In genomic region chr13:46883381-46883780, GRCm38 (mm10) we compare ENCODE assay signal across 9 mouse cellular contexts. TPM values are rescaled to one million over a fixed set of nuclear protein-coding genes. Genes with fewer than 3 reads are reported as not detected.
A peak's percentile ranks its signal among the peaks of the same experiment; 100 is the strongest.
DNase-seq lines count a peak whose midpoint lies in the region; ATAC-seq and TF ChIP-seq lines count a peak whose summit lies in the region.
"Had no signal": no experiment of that assay in that cellular context is flagged by ENCODE, and none has a peak within 500 bp of the region (broad histone marks: within the 10 kb centered on the region; RNA-seq: fewer than 3 reads in every experiment).

No protein-coding gene starts in this region.

- H3K27me3 ChIP-seq in heart, postnatal 0 days (ENCODE audit: control insufficient read depth, insufficient read depth, low read length) = no peaks in the 10 kb centered on the region
- H3K27me3 ChIP-seq in limb, embryonic 15.5 days = no peaks in the 10 kb centered on the region
- no peaks in the 10 kb centered on the region for H3K27me3 ChIP-seq in hindbrain, embryonic 12.5 days
- no peaks in the 10 kb centered on the region for H3K27me3 ChIP-seq in midbrain, embryonic 10.5 days (ENCODE audit: low read depth, poor library complexity, severe bottlenecking)
- H3K27me3 ChIP-seq in midbrain, embryonic 16.5 days (ENCODE audit: control insufficient read depth, insufficient read depth, low read depth, low read length) = no peaks in the 10 kb centered on the region

- WGBS in heart, postnatal 0 days = 4% methylated on average over 10 of the region's 10 CpGs
- WGBS in limb, embryonic 15.5 days = 28% methylated on average over 10 of the region's 10 CpGs
- 70% methylated on average over 10 of the region's 10 CpGs for WGBS in hindbrain, embryonic 12.5 days
- WGBS in midbrain, embryonic 10.5 days = 87% methylated on average over 10 of the region's 10 CpGs
- WGBS in midbrain, embryonic 16.5 days = 88% methylated on average over 10 of the region's 10 CpGs

- no peak for TF ChIP-seq EP300 in heart, postnatal 0 days (IDR thresholded peaks at IDR 0.05; ENCODE audit: low read depth)

- peak; percentile 68 for ATAC-seq in heart, postnatal 0 days (ENCODE audit: insufficient read depth, low read depth)
- ATAC-seq in limb, embryonic 15.5 days (ENCODE audit: insufficient number of reproducible peaks, low FRiP score, low TSS enrichment, low read depth) = no peak
- ATAC-seq in hindbrain, embryonic 12.5 days (ENCODE audit: low FRiP score) = no peak
- ATAC-seq in midbrain, embryonic 16.5 days = no peak

- no peak overlapping the region for H3K9ac ChIP-seq in heart, postnatal 0 days (replicated peaks; ENCODE audit: low read depth, low read length)
- no peak overlapping the region for H3K9ac ChIP-seq in limb, embryonic 15.5 days
- no peak overlapping the region for H3K9ac ChIP-seq in hindbrain, embryonic 12.5 days
- H3K9ac ChIP-seq in midbrain, embryonic 16.5 days (ENCODE audit: low read depth, low read length) = no peak overlapping the region
- H3K9ac ChIP-seq: liver, embryonic 14.5 days had no signal

- H3K4me2 ChIP-seq in heart, postnatal 0 days (ENCODE audit: low read depth, low read length) = peak overlapping the region; percentile 24; the same call in 1 of the 2 replicates
- no peak overlapping the region for H3K4me2 ChIP-seq in limb, embryonic 15.5 days
- H3K4me2 ChIP-seq in hindbrain, embryonic 12.5 days (replicated peaks) = no peak overlapping the region
- H3K4me2 ChIP-seq in midbrain, embryonic 16.5 days (ENCODE audit: low read length) = no peak overlapping the region

- peak; percentile 29 to 50 for DNase-seq in adrenal gland, adult 18-20 months (ENCODE audit: low spot score in 2 of 2)
- peak; percentile 56 for DNase-seq in cerebellum, adult 9-11 months
- DNase-seq in heart, postnatal 0 days (ENCODE audit: low spot score) = peak; percentile 86
- no peak for DNase-seq in right cerebral cortex, postnatal 14 days
- no peak for DNase-seq in midbrain, embryonic 10.5 days (ENCODE audit: low spot score)

- H3K9me3 ChIP-seq in heart, postnatal 0 days (replicated peaks; ENCODE audit: control insufficient read depth, low read length) = no peaks in the 10 kb centered on the region
- no peaks in the 10 kb centered on the region for H3K9me3 ChIP-seq in limb, embryonic 15.5 days
- H3K9me3 ChIP-seq in hindbrain, embryonic 12.5 days (replicated peaks) = no peaks in the 10 kb centered on the region
- H3K9me3 ChIP-seq in midbrain, embryonic 10.5 days (replicated peaks) = no peaks in the 10 kb centered on the region
- no peaks in the 10 kb centered on the region for H3K9me3 ChIP-seq in midbrain, embryonic 16.5 days (replicated peaks; ENCODE audit: control insufficient read depth, low read length, poor library complexity, severe bottlenecking)

- peaks cover 55% of the 10 kb centered on the region for H3K4me1 ChIP-seq in heart, postnatal 0 days (ENCODE audit: control insufficient read depth, insufficient read depth)
- H3K4me1 ChIP-seq in limb, embryonic 15.5 days = peaks cover 15% of the 10 kb centered on the region
- peaks cover 10% of the 10 kb centered on the region; the same call in 1 of the 2 replicates for H3K4me1 ChIP-seq in hindbrain, embryonic 12.5 days
- H3K4me1 ChIP-seq in midbrain, embryonic 10.5 days = peaks cover 5% of the 10 kb centered on the region; the same call in 1 of the 2 replicates
- peaks cover 6% of the 10 kb centered on the region; the same call in 1 of the 2 replicates for H3K4me1 ChIP-seq in midbrain, embryonic 16.5 days (ENCODE audit: control insufficient read depth, insufficient read depth, low read length)

- H3K27ac ChIP-seq in heart, postnatal 0 days (ENCODE audit: low read depth) = peak overlapping the region; percentile 84
- peak overlapping the region; percentile 50; the same call in 1 of the 2 replicates for H3K27ac ChIP-seq in limb, embryonic 15.5 days
- no peak overlapping the region for H3K27ac ChIP-seq in hindbrain, embryonic 12.5 days
- no peak overlapping the region for H3K27ac ChIP-seq in midbrain, embryonic 10.5 days (replicated peaks)
- no peak overlapping the region for H3K27ac ChIP-seq in midbrain, embryonic 16.5 days (ENCODE audit: low read length)
- H3K27ac ChIP-seq: liver, embryonic 14.5 days had no signal

- H3K4me3 ChIP-seq in heart, postnatal 0 days (ENCODE audit: low read depth, low read length) = no peak overlapping the region
- H3K4me3 ChIP-seq in limb, embryonic 15.5 days = no peak overlapping the region
- no peak overlapping the region for H3K4me3 ChIP-seq in hindbrain, embryonic 12.5 days
- no peak overlapping the region for H3K4me3 ChIP-seq in midbrain, embryonic 10.5 days
- no peak overlapping the region for H3K4me3 ChIP-seq in midbrain, embryonic 16.5 days (ENCODE audit: low read depth, low read length)

- H3K36me3 ChIP-seq in heart, postnatal 0 days (replicated peaks; ENCODE audit: control insufficient read depth, insufficient read depth, low read length) = 0 out of 2 replicates have a peak, but pooled peaks cover 4% of the 10 kb centered on the region
- no peaks in the 10 kb centered on the region for H3K36me3 ChIP-seq in limb, embryonic 15.5 days
- no peaks in the 10 kb centered on the region for H3K36me3 ChIP-seq in hindbrain, embryonic 12.5 days
- peaks cover 11% of the 10 kb centered on the region; the same call in 1 of the 2 replicates for H3K36me3 ChIP-seq in midbrain, embryonic 10.5 days
- H3K36me3 ChIP-seq in midbrain, embryonic 16.5 days (ENCODE audit: control insufficient read depth, insufficient read depth, low read length) = no peaks in the 10 kb centered on the region

- no peak for TF ChIP-seq CTCF in heart, postnatal 0 days (IDR thresholded peaks at IDR 0.05; ENCODE audit: low read depth)

RNA-seq across cellular contexts. Expression of gene Kif13a, which starts 46.3 kb away (rescaled TPM):
- total RNA-seq in adrenal gland, adult 18-20 months (2021) = 10 to 100 TPM; 27.1 to 30.5 TPM
- 48.7 and 81.8 TPM in 2 replicates for total RNA-seq in heart, postnatal 0 days (2014; rRNA removed; ENCODE audit: low replicate concordance)
- 29.8 and 36.7 TPM in 2 replicates for polyA plus RNA-seq in heart, postnatal 0 days (2015; fragmentation: Nextera tagmentation; extraction: Ambion mirVana)
- polyA plus RNA-seq in limb, embryonic 15.5 days (2015; fragmentation: Nextera tagmentation; extraction: Ambion mirVana) = 21.3 and 23.7 TPM in 2 replicates
- polyA plus RNA-seq in hindbrain, embryonic 12.5 days (2016; fragmentation: Nextera tagmentation; extraction: Ambion mirVana) = 22.3 and 23.9 TPM in 2 replicates
- 9.1 and 11.4 TPM in 2 replicates for polyA plus RNA-seq in midbrain, embryonic 10.5 days (2016; fragmentation: Nextera tagmentation; extraction: Ambion mirVana)
- 7.2 and 7.6 TPM in 2 replicates for polyA plus RNA-seq in midbrain, embryonic 16.5 days (2015; fragmentation: Nextera tagmentation; extraction: Ambion mirVana)

Comparison
In these comparisons a context has a peak if more than half of its experiments do, and no peak if none do; other contexts are left out.
1. DNase-seq: peak in adrenal gland, adult 18-20 months (2 of 2), cerebellum, adult 9-11 months (single experiment) and heart, postnatal 0 days (single experiment); none in right cerebral cortex, postnatal 14 days (single experiment) and midbrain, embryonic 10.5 days (single experiment).
2. H3K27ac ChIP-seq: peak in heart, postnatal 0 days (single experiment) and limb, embryonic 15.5 days (single experiment); none in hindbrain, embryonic 12.5 days (single experiment), midbrain, embryonic 10.5 days (single experiment) and midbrain, embryonic 16.5 days (single experiment).